Mouse (Mus musculus) cerebellum, postnatal 14 days (tissue): ENCODE results near the gene S100a13.

ENCODE experiments used
- DNase-seq, 2 experiments: peaks; one replicate each; pipeline ENCODE4 v3.0.0; 2021; ENCODE audit warnings: mixed read lengths in 2 of 2

The S100a13 gene

DNA sequence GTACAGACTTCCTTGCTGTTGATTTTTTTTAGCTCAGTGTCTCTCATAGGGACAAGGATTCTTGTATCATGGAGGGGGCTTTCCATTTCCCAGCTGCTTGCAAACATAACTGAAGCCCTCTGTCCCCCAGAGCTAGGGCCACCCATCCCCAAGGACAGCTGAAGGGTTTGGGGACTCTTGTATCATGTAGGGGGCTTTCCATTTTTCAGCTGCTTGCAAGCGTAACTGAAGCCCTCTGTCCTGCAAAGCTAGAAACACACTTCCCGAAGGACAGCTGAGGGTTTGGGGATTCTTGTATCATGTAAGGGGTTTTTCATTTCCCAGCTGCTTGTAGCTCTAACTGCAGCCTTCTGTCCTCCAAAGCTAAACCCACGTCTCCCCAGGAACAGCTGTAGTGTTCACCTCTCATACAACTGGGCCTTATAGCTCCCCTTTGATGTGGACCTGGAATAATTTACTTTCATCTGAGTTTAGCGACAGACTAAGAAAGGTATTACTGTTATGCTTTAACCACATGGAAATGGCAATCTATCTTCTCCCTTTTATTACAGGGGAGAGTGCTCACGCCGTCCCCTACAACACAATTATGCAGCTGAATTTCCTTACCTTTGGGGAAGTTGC lies 45.9 kb downstream of the S100a13 start, which contains the start of gene S100a3:
Gene S100a3 (plus strand): TSS at position 571 of the 621 bp plus-strand sequence.
- DNase-seq: no peak
